Mouse (Mus musculus) frontal cortex, postnatal 10 days (tissue): ENCODE measurements at regions not wholly inside any gene's neighbourhood (a gene's known extent, or its start where the extent isn't known, plus 50 kb on each side); places are given as distances from the start of the nearest gene placed in this dataset.

ENCODE experiments used
- DNase-seq, 2 experiments: peaks; one replicate each; pipeline ENCODE4 v3.0.0; 2022; ENCODE audit warnings: low spot score in 2 of 2, mixed read lengths in 1 of 2

DNA sequence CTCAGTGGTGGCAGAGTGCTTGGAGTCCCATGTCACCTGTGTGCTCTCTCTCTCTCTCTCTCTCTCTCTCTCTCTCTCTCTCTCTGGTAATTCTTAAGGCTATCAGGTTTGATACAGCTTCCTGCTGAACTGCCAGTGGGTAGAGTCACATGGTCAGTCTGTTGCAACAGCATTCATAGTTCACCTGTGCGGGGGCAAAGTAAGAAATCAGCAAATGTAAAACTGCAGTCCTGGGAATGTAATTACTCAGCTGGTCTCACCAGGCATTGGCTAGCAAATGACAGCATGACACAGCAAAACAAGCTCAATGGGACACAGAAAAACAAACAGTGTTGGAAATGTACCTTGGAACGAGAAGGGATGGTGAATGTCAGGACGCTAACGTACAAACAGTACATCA, 422.7 kb downstream of the Ppargc1a start:
- no peak for DNase-seq

DNA sequence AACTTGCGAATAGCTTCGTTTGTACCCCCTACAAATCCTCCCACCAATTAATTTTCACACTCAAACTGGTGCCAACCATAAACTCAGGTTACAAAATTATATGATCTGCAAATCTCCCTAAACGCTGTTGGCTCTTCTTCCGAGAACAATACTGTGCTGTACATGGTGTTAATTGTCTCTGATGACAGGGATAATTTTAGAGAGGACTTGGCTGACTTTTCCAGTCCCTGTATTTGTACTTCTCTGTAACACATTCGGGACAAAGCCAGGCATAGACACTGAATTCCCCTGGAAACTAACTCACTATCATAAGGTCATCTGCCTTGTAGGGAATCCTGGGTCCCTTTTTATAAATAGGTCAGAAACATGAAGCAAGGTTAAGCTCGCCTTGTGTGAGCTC, 442.4 kb downstream of the Ppargc1a start:
- no peak for DNase-seq

DNA sequence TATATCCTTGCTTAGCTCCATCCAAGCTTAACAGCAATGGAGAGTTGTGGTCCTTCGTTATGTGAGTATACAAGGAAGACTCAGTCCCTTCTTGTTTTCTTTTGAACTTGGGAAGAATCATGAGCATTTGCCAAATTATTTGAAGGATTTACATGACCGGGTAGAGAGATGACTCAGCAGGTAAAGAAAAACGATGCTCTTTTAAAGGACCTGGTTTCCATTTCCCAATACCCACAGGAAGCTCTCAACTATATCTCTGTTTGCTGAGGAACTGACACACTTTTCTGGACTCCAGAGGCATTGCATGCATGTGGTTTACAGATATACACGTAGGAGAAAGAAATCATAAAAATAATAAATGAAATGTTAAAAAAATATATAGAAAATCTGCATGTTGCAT, 457.5 kb downstream of the Ppargc1a start:
- DNase-seq: no peak

DNA sequence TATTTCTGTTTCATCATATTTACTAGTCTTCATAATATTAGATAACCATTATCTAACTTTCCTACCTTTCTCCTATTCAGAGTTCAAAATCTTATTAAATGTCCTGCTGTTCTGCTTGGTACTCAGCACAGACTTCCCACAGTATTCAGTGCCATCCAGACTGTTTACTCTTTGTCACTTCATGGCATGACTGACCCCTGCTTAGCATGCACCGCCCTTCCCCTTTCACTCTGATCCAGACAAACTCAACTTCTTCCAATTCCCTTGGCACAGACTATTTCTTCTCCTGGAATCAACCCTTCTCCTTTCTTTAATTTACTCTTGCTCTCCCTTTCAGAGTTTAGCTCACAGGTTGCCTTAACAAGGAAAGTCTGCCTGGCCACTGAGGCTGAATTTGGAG, 458.8 kb downstream of the Ppargc1a start:
- peak in 1 of 2 experiments; percentile 5 for DNase-seq

DNA sequence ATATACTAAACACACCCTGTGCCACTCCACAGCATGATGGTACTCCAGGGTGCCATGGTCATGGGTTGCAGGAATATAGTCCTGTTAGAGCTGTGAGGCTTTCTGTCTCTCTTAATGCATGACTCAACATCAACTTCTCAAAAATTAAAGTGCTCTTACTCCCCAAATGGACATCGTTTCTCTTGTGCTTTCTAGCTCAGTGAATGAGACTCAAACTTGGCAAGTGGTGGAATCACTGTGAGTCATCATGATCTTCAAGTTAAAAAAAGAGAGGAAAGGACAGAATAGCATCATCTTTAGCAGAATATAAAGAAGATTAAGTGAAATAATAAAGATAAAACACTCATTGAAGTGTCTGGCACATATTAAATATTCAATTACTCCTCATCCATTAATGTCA, 459.3 kb downstream of the Ppargc1a start:
- no peak for DNase-seq

DNA sequence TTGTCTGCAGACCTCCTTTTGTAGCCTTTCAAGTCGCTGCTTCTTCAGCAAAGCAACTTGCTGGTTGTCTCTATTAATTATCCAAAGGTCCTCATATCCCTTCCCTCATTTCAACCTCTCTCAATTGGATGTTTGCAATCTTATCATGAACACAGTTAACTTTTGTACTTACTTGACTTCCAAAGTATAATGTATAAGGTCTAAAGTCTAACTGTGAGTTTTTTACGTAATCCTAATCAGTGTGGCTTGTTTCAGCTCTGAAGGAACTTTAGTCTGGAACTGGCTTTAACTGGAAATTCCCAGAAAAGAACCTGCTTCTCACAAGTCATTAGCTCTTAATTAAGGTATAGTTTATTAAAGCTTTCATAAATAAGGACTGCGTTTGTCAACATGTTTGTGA, 467.6 kb downstream of the Ppargc1a start:
- no peak for DNase-seq

DNA sequence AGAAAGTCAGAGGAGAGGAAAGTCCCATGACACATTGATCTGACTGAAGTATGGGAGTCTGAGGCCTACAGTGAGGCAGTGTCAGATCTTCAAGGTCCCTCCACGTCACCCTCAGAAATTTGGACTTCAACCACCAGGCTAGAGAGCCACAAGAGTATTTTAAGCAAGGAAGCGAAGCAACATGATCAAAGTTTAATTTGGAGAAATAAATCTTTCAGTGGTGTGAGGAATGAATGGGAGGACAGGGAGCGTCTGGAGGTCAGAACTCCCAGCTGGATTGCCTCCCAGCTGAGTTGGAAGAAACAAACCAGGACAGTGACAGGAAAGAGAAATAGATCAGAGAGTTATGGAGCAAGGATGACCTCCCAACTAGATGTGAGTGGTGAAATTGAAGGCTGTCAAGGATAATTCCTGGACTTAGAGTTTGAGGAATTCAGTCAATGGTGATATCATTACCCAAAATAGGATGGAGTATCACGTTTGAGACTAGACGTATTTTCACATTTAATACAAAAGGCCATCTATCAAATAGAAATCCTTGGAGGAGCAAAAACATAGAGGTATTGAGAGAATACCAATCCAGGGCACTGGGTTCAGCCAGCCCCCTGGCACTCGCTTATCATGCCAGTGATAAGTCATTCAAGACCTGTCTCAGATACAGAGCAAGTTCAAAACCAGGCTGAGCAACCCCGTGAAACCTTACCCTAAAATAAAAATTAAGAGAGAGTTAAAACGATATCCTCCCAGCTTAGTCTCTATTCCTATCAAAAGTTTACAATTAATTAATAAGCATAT, 494.7 kb downstream of the Ppargc1a start:
- no peak for DNase-seq

DNA sequence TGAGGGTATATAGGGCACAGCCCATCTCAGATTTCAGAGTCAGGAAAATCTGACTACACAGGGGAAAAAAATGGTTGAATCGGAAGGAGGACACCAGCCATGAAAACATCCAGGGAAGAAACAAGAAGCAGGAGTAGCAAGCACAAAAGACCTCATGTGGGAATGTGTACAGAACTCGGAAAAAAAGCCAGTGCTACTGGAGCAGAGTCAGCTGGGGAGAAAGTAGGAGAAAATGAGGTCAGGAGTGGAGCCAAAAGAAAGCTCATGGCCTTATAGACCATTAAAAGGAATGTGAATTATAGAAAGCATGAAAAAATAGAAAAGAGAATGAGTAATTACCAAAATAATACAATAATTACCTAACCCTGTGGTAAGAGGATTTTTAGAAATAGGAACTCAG, 495.4 kb downstream of the Ppargc1a start:
- no peak for DNase-seq

DNA sequence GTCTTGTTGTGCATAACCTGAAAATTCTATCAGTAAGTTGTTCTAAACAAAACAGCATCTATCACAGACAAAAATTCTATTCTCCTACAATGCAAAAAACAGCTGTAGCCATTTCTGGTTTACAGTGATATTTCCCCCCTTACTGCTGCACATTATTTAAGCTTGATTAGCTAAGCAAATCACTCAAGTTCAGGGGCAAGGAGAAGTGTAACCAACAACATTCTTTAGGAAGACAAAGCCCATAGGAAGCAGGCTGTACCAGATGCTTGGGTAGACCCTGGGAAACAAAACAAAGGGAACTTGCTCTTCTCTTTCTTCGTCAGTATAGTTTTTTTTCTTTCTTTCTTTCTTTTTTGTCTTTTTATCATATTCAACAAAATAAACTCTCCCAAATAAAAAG, 497.9 kb downstream of the Ppargc1a start:
- DNase-seq: no peak

DNA sequence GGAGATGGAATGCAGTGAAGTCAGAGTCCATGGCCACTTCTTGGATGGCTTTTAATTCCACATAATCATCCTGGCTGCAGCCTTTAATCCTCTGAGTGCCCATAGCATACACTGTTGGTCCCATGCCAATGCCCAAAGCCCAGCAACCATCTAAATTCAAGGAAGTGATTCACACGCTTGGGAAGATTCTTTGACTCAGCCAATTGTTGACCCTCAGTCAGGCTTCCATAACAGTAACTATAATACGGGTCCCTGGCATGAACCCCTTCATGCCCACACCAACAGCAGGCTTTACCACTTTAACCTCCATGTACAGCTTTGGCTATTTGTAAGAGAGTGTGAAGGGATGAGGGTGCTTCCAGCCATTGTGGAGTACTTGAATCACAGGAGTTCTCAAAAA, 521.7 kb downstream of the Ppargc1a start:
- DNase-seq: no peak

DNA sequence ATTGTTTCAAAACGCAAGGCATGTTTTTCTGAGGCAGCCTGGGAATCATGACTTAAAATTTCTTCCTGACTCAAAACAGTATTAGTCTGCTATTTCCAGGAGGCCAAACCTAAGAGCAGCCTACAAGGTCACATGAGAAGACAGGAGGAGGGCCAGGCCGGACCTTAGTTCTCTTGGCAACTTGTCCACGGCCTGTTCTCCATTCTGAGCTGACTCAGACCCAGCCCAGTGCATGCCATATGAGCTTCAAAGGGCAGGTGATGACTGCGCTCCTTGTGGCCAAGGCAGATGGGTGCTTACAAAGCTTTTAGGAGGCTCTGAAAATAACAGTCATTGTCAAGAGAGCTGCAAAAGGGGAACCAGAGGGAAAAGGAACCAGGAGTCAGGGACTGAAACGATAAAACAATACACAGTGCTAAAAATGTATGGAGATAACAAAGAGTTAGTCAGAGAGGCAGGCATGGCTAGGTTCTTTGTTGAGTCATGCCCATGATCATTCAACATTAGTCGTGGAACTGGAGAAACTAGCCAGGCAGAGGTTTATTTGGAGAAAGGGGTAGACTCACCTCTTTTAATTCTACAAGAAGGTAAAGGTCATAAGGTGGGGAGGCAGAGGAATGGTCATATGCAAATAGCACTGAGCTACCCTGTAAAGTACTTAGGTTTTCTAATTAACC, 525.8 kb downstream of the Ppargc1a start:
- no peak for DNase-seq

DNA sequence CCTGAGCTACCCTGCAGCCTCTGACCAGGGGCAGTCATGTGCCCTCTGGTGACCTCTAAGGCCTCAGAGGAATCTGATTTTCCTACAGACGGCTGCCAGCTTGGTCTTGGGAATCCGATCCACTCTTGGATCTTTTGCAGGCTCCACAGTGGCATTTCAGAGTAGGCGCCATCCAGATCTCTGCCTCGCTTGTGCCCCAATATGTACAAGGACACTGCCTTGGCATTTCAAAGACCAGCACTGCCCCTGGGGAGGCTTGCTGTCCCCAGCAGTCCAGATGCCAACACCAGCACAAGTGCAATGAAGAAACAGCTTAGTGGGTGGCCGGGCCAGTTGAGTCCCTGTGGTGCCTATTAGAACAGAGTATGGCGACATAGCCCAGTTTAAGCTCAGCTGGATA, 526.6 kb downstream of the Ppargc1a start:
- DNase-seq: no peak

DNA sequence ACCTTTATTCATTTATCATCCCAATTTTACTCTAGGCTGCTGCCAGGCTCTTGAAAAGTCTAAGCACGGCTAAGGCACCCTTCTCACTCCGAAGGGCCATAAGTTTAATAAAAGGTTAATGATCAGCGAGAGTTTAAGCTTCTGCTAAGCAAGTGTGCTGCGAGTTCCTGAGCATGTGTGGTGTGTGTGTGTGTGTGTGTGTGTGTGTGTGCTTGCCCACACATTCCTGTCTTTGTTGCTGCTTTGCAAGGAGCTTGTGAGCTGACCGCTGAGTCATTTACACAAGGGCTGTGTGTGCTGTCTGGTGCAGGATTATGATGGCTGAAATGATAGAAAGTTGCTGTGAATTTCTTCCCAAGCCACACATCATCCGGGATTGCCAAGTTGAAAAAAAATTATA, 527.1 kb downstream of the Ppargc1a start:
- DNase-seq: no peak

DNA sequence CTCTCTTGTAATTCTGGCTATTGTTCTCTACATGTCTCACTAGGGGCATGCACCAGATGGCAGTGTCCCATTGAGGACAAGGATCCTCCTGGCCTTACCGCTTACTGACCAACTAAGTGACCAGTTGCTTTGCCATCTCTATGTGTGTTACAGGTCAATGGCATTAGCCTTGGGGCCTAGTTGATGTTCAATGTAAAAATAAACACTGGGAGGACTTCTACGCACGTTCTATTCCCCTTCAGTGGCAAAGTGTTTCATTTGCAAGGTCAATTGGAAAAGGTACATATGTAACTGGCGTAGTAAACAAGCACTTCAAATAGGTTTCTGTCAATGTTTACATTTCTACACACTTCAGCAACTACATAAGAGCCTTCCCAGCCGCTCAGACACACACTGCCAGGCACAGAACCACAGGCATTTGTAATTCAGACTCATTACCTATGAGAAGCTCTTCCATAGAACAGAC, 527.8 kb downstream of the Ppargc1a start:
- DNase-seq: no peak

DNA sequence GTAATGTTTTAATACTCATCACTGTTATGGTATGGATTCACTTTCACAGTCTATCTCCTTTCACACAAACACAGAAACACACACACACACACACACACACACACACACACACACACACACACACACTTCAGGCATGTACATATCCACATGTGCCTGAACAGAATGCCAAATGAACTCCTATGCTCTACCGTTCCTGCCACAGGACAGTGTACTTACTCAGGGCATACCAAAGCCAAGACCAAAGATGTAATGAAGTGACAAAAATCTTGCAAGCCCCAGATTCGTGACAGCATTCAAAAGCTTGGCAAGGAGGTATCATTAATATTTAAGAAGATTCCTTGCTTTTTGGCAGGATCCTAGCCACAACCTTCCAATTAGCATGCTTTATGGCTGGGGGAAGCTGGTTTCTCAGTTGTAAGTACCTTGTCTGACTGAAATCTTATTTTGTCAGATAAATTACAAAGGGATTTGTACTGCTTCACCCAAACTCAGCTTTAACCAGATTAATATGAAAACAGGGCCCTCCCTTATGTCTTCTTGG, 531.0 kb downstream of the Ppargc1a start:
- no peak for DNase-seq

DNA sequence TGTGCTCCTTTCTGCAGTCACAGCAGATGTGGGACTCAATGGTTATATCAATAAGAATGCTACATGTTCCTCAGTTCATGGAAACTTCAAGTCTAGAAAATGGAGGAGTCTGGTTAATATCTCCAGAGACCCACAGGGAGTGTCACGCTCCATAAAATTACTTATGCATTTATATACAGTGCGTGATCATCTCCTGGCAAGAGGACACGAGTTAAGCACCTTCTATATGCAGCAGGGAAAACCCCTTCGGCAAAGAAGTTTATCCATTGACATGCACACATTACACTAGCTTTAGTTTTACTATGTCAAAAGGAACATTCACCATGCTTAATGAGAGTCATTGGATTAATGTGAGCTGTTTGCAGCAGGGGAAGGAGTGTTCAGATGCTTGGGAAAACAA, 538.6 kb downstream of the Ppargc1a start:
- no peak for DNase-seq

DNA sequence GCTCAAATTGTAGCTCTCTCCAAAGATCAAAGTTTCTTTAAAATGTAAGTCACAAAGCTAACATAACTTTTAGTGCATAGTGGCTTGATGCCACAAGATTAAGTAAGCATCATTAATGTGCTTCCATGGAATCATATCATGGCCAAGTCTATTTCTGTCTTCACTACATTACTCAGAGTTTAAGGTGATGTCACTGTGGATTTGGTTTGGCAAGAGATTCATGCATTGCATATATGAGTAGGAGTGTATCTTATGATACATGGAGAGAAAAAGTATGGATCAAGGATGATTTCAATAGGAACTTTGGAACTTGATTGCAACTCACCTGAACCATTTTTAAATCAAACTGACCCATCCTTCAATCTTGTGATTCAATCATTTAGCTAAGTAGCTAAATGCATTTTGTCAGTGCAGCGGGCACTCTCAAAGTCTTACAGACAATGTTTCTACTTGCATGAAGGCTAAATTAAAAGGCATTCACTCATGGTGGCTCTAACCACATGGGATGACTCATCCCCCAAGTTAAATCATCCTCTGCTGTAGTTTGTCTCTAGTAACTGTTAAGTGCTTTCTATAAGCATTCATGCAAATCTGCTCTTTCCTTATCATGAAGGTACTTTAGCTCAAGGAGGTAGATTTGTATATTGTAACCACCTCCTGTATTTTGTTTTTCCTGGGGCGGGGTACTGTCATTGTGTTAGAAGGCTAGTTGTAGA, 576.5 kb downstream of the Ppargc1a start:
- DNase-seq: no peak
